Mouse (Mus musculus) hindbrain, embryonic 14.5 days (tissue): ENCODE measurements around the gene Spdl1. TPM values are rescaled to one million over a fixed set of nuclear protein-coding genes. Genes with fewer than 3 reads are reported as not detected.

Experiments
- ATAC-seq: fragments of 200-750 bp; cut with Nextera tagmentation; 2 replicates; pipeline ENCODE4 v1.8.0; 2017; ENCODE audit warnings: moderate number of reproducible peaks, mild to moderate bottlenecking, moderate TSS enrichment, moderate library complexity; ENCODE audit not compliant: low FRiP score
- DNase-seq: peaks from one replicate; pipeline ENCODE4 v3.0.0-alpha.2; 2015; ENCODE audit warnings: low spot score
- H3K27ac ChIP-seq: fragments of 300-500 bp; sonication (generic); 2 replicates; pipeline ENCODE4 v1.5.1; 2014; ENCODE audit warnings: mild to moderate bottlenecking, moderate library complexity
- H3K27me3 ChIP-seq: fragments of 300-500 bp; sonication (generic); 2 replicates; pipeline ENCODE4 v1.6.1; 2014; ENCODE audit warnings: mild to moderate bottlenecking, low read length, mixed read lengths; ENCODE audit not compliant: control insufficient read depth, insufficient read depth
- H3K36me3 ChIP-seq: fragments of 300-500 bp; sonication (generic); replicated peaks from 2 replicates; pipeline ENCODE4 v1.6.1; 2014; ENCODE audit not compliant: control insufficient read depth, insufficient read depth
- H3K4me1 ChIP-seq: fragments of 300-500 bp; sonication (generic); replicated peaks from 2 replicates; pipeline ENCODE4 v1.6.1; 2014; ENCODE audit warnings: antibody characterized with exemption, low read length, mixed read lengths; ENCODE audit not compliant: control insufficient read depth, insufficient read depth
- H3K4me2 ChIP-seq: fragments of 300-500 bp; sonication (generic); replicated peaks from 2 replicates; pipeline ENCODE4 v1.6.1; 2014; ENCODE audit warnings: mild to moderate bottlenecking, moderate library complexity
- H3K4me3 ChIP-seq: fragments of 300-500 bp; sonication (generic); replicated peaks from 2 replicates; pipeline ENCODE4 v1.5.1; 2014; ENCODE audit warnings: mild to moderate bottlenecking, low read length
- H3K9ac ChIP-seq: fragments of 300-500 bp; sonication (generic); 2 replicates; pipeline ENCODE4 v1.6.1; 2014
- H3K9me3 ChIP-seq: fragments of 300-500 bp; sonication (generic); 2 replicates; pipeline ENCODE4 v1.6.1; 2016; ENCODE audit warnings: low read length; ENCODE audit not compliant: control insufficient read depth
- WGBS: fragments of 180-500 bp; shearing (Covaris S2); extraction: QIAGEN DNeasy Blood & Tissue Kit; methylation state at CpG from one replicate; pipeline ENCODE4 v1.1.7; 2014; 5-methylcytosine and 5-hydroxymethylcytosine counted together
- polyA plus RNA-seq: library from polyadenylated mRNA; unstranded; fragments of >200 nt; fragmentation: Nextera tagmentation; extraction: Ambion mirVana; gene quantifications from 2 replicates; pipeline ENCODE4 v1.2.1, GENCODE M21; 2014

The Spdl1 gene
- polyA plus RNA-seq: 3.2 and 4.0 TPM in 2 replicates

DNA sequence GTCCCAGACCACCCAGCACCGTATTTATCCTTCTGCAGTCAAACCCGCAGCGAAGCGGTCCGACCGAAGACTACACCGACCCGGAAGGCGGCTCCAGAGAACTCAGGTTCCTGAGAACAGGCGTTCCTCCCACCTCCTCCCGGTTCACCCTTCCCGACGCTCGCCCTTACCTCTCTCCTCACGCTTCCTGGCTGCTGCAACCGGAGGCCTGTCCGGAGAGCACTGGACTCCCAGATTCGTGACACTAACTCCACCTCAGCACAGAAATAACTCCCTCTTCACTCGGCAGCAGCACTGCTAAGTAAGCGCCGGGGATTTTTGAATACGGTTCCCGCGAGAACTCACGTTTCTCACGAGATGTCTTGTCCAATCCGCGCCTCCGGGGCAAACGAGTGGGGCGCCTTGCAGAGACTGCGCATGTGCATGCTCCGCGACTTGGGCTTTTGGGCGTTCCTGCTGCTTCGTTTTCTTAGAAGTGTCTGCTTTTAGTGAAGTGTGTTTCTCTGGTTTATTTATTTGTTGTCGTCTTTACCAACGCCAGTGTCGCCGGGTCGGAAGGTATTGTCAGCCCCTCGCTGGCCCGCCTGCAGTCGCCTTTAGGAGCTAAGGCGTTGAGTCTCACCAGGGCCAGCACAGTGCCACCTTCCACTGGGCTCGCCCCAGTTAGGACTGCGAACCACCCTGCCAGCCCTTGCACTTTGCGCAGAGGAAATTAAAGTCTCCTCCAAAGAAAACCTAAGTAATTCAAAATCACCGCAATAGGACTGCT lies at the start of gene Spdl1:
TSS of gene Spdl1 (minus strand) at position 324 of the 769 bp plus-strand sequence.
- no peaks in the 10 kb centered on the region for H3K9me3 ChIP-seq
- peaks cover 15% of the 10 kb centered on the region; the same call in 1 of the 2 replicates for H3K4me1 ChIP-seq
- H3K27ac ChIP-seq: 0 out of 2 replicates have a peak within 1 kb of the TSS, but pooled peaks have one; percentile 33
- no peaks in the 10 kb centered on the region for H3K27me3 ChIP-seq
- 0 out of 2 replicates have a peak, but pooled peaks cover 6% of the 10 kb centered on the region for H3K36me3 ChIP-seq
- peak within 1 kb of the TSS; percentile 75 for H3K4me3 ChIP-seq
- peak; percentile 98 for DNase-seq
- H3K9ac ChIP-seq: peak within 1 kb of the TSS; percentile 79
- peak within 1 kb of the TSS; percentile 94 for H3K4me2 ChIP-seq
- ATAC-seq: peak; percentile 98
- under 1% methylated on average over 49 of the region's 49 CpGs for WGBS

DNA sequence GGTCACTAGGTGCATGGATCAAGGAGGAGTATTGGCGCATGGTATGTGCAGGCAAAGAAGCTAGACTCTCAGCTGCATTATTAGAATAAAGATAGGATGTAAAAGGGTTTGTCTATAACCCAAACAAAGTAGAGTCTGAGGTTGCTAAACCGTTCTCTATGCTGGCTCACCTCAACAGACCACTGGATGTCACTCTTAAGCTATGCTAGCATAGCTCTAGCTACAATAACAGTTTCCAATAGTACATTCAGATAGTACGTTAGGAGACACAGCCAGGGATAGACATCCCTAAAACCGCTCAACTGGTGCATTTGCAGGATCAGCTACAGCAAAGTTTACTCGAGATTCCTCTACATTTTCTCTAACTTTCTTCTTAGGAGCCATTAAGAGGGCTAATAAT lies 48.1 kb upstream of the Spdl1 start:
- Histone ChIP-seq H3K4me2 (no peak overlapping the region), H3K4me3 (no peak overlapping the region), H3K9ac (no peak overlapping the region), H3K27me3 (no peaks in the 10 kb centered on the region), H3K4me1 (no peaks in the 10 kb centered on the region), H3K9me3 (no peaks in the 10 kb centered on the region), H3K27ac (no peak overlapping the region), H3K36me3 (no peaks in the 10 kb centered on the region)
- DNase-seq (peak; percentile 82), ATAC-seq (no peak)
- WGBS: 50% methylated on average over 5 of the region's 5 CpGs

DNA sequence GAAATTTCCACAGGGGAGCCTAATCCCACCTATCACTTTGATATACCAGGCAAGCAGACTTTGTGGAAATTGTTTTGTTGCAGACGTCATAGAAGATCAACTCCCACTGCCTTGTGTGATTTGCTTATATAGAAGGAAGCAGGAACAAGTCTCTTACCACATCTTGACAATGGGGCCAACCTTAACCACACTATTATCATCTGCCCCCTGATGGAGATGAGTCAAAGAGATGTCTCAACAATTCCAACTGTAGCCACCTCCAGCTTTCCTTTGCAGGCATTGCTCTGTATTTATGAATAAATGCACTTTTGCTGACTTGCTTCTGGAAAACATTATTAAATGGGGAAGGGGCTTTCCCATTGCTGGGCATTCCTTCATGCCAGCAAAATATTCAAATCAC lies 46.2 kb upstream of the Spdl1 start:
- Histone ChIP-seq H3K36me3 (no peaks in the 10 kb centered on the region), H3K4me1 (no peaks in the 10 kb centered on the region)
- WGBS: 89% methylated on average over 1 of the region's 1 CpGs

DNA sequence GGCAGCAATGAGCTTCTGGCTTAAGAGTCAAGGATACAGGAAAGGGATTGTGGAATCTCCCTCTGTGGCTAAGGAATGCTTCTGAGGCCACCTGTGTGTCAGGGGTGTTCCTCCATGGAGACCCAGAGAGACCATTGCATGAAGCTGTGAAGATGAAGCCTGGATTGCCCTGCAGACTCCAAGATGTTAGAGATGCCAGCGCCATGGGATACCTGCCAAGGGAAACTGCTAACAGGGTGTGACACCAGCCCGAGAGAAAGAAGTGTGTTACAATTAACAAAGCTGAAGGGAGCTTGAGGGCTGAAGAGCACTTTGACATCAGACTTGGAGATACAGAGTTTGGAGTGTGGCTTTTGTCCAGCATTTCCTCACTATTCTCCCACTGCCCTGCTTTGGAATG lies 40.4 kb upstream of the Spdl1 start:
- 78% methylated on average over 2 of the region's 2 CpGs for WGBS
- H3K27ac ChIP-seq: no peak overlapping the region
- H3K9ac ChIP-seq: no peak overlapping the region
- H3K27me3 ChIP-seq: no peaks in the 10 kb centered on the region
- H3K9me3 ChIP-seq: no peaks in the 10 kb centered on the region
- ATAC-seq (no peak), DNase-seq (no peak)
- no peak overlapping the region for H3K4me2 ChIP-seq
- H3K36me3 ChIP-seq: no peaks in the 10 kb centered on the region
- H3K4me1 ChIP-seq: no peaks in the 10 kb centered on the region
- no peak overlapping the region for H3K4me3 ChIP-seq

More for the DNA sequence above, 46.2 kb upstream of the Spdl1 start:
- no peak overlapping the region for H3K9ac ChIP-seq
- DNase-seq (no peak), ATAC-seq (no peak)
- no peak overlapping the region for H3K27ac ChIP-seq
- H3K4me3 ChIP-seq: no peak overlapping the region
- H3K4me2 ChIP-seq: no peak overlapping the region
- no peaks in the 10 kb centered on the region for H3K27me3 ChIP-seq
- no peaks in the 10 kb centered on the region for H3K9me3 ChIP-seq

DNA sequence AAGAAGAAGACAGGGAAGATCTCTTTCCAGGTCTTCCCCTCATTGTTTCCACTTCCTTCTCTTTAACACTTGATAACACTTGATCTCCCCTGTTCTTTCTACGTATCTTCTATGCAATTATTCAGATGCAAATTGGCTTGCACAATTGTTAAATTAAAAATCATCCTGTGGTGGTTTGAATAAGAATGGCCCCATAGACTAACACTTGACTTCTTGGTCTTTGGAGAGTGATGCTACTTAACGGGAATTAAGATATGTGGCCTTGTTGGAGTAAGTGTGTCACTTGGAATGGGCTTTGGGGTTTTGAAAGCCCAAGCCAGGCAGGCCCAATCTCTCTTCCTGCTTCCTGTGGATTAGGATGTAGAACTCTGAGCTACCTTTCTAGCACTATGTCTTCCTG lies 39.0 kb upstream of the Spdl1 start:
- no peaks in the 10 kb centered on the region for H3K4me1 ChIP-seq
- H3K36me3 ChIP-seq: no peaks in the 10 kb centered on the region
- H3K27me3 ChIP-seq: no peaks in the 10 kb centered on the region
- no peak overlapping the region for H3K4me3 ChIP-seq
- no peak overlapping the region for H3K4me2 ChIP-seq
- no peak overlapping the region for H3K27ac ChIP-seq
- H3K9ac ChIP-seq: no peak overlapping the region
- ATAC-seq (no peak), DNase-seq (no peak)
- 63% methylated on average over 2 of the region's 2 CpGs for WGBS
- H3K9me3 ChIP-seq: no peaks in the 10 kb centered on the region

DNA sequence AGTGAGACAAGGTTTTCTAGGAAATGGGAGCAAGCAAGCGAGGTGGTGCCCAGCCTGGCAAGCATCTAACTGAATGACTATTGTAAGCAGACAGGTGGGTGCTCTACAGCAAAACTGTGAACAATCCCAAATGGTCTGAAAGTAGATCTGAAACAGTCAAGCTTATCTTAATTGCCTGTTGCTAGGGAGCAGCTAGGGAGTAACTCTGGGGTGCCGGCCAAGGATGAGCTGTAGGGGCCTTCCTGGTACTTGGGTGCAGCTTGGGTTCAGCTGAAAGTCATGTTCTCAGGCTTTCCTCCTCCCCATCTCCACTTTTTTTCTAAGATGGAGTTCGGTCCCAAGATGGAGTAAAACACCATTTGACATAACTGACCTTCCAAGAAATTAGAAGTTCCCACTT lies 38.5 kb upstream of the Spdl1 start:
- no peak overlapping the region for H3K27ac ChIP-seq
- H3K27me3 ChIP-seq: no peaks in the 10 kb centered on the region
- H3K4me3 ChIP-seq: no peak overlapping the region
- no peak overlapping the region for H3K9ac ChIP-seq
- no peaks in the 10 kb centered on the region for H3K9me3 ChIP-seq
- 90% methylated on average over 3 of the region's 3 CpGs for WGBS
- no peak for ATAC-seq
- no peak for DNase-seq
- H3K4me1 ChIP-seq: no peaks in the 10 kb centered on the region
- no peak overlapping the region for H3K4me2 ChIP-seq
- H3K36me3 ChIP-seq: no peaks in the 10 kb centered on the region

DNA sequence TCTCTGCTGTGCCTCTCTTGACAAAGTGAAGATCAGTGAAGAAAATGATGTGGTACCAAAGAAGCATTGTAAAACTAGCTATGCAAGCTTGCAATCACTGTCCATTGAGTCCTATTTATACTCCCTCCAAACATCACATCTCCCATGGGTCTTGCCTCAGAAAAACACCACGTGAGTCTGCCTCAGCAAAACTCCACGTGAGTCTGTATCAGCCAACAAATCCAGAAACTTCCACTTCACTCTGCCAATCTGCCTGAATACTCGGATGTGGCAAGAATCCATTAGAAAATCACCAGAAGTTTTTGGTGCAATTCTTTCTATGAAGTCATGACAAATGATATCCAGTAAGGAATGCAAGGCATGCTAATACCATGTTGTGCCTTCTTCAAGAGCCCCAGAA lies 38.0 kb upstream of the Spdl1 start:
- ATAC-seq: no peak
- H3K27me3 ChIP-seq: no peaks in the 10 kb centered on the region
- 83% methylated on average over 3 of the region's 3 CpGs for WGBS
- H3K4me1 ChIP-seq: no peaks in the 10 kb centered on the region
- no peak overlapping the region for H3K27ac ChIP-seq
- no peak overlapping the region for H3K4me2 ChIP-seq
- no peak overlapping the region for H3K9ac ChIP-seq
- H3K4me3 ChIP-seq: no peak overlapping the region
- H3K36me3 ChIP-seq: no peaks in the 10 kb centered on the region
- DNase-seq: no peak
- no peaks in the 10 kb centered on the region for H3K9me3 ChIP-seq

DNA sequence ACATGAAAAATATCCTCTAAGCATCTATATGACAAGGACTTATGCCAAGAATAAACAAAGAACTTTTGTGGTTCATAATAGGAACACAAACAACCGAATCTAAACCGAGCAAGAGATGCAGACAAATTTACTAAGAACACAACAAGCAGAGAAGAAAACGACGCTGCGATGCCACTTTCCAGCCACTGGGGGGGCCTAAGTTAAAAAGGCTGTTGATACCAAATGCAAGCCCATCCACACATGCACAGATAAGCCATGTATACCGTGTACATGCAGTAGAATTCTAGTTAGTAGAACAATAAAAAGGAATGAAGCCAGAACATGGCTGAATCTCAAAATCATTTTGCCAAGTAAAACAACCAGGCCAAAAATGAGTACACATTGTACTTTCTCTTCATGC lies 35.2 kb upstream of the Spdl1 start:
- no peaks in the 10 kb centered on the region for H3K36me3 ChIP-seq
- no peak for ATAC-seq
- no peak overlapping the region for H3K27ac ChIP-seq
- H3K9ac ChIP-seq: no peak overlapping the region
- H3K4me1 ChIP-seq: no peaks in the 10 kb centered on the region
- 34% methylated on average over 6 of the region's 6 CpGs for WGBS
- no peak overlapping the region for H3K4me2 ChIP-seq
- H3K4me3 ChIP-seq: no peak overlapping the region
- no peaks in the 10 kb centered on the region for H3K27me3 ChIP-seq
- DNase-seq: peak; percentile 41
- no peaks in the 10 kb centered on the region for H3K9me3 ChIP-seq

DNA sequence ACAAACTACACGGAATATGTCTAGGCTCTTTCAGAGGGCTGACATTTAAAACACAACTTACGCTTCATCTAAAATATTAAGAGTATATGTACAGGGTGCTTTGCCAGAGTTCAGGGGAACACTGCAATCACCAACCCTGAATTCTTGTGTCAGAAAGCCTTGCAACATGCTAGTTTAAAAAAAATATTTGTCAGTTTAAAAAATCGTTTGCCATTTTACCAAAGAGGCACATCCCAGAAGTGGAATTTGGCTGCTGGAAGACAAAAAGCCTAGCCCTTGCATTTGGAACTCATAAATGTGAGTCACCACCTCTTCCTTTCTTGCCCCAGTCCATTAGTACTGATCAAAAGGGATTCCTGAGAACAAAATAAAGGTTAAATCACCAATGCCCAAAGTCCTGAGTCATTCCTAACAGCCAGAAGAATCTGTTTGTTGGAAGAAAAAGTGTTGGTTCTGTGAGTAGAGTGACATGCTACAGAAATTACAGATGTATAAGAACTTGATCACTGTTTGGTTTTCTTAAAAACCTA lies 32.4 kb upstream of the Spdl1 start:
- WGBS: 79% methylated on average over 3 of the region's 3 CpGs
- Histone ChIP-seq H3K9me3 (no peaks in the 10 kb centered on the region), H3K4me1 (no peaks in the 10 kb centered on the region), H3K4me2 (no peak overlapping the region), H3K36me3 (no peaks in the 10 kb centered on the region), H3K27me3 (no peaks in the 10 kb centered on the region), H3K4me3 (no peak overlapping the region), H3K27ac (no peak overlapping the region), H3K9ac (no peak overlapping the region)
- ATAC-seq (no peak), DNase-seq (no peak)
